Mouse (Mus musculus) stomach, embryonic 14.5 days (tissue): Measurements from ENCODE around the gene Nup107. TPM values are rescaled to one million over a fixed set of nuclear protein-coding genes. Genes with fewer than 3 reads are reported as not detected.

ENCODE experiments used
- ATAC-seq: fragments of 200-750 bp; cut with Nextera tagmentation; 2 replicates; pipeline ENCODE4 v1.8.0; 2017; ENCODE audit warnings: low read depth, moderate TSS enrichment; ENCODE audit not compliant: insufficient number of reproducible peaks, insufficient read depth, low FRiP score
- H3K27ac ChIP-seq: fragments of 300-500 bp; sonication (generic); 2 replicates; pipeline ENCODE4 v1.5.1; 2014; ENCODE audit warnings: mild to moderate bottlenecking, low read length, moderate library complexity, mixed read lengths
- H3K27me3 ChIP-seq: fragments of 300-500 bp; sonication (generic); 2 replicates; pipeline ENCODE4 v1.6.1; 2014; ENCODE audit warnings: low read length, control low read depth, mixed read lengths; ENCODE audit not compliant: control insufficient read depth, insufficient read depth
- H3K36me3 ChIP-seq: fragments of 300-500 bp; sonication (generic); 2 replicates; pipeline ENCODE4 v1.6.1; 2014; ENCODE audit warnings: mild to moderate bottlenecking, control low read depth, low read length, moderate library complexity, mixed read lengths; ENCODE audit not compliant: control insufficient read depth, insufficient read depth
- H3K4me1 ChIP-seq: fragments of 300-500 bp; sonication (generic); 2 replicates; pipeline ENCODE4 v1.6.1; 2014; ENCODE audit warnings: low read length, control low read depth, mixed read lengths; ENCODE audit not compliant: control insufficient read depth, insufficient read depth
- H3K4me2 ChIP-seq: fragments of 300-500 bp; sonication (generic); replicated peaks from 2 replicates; pipeline ENCODE4 v1.6.1; 2014; ENCODE audit warnings: low read depth, low read length, control low read depth
- H3K4me3 ChIP-seq: fragments of 300-500 bp; sonication (generic); 2 replicates; pipeline ENCODE4 v1.5.1; 2014; ENCODE audit warnings: low read depth, low read length, control low read depth
- H3K9ac ChIP-seq: fragments of 300-500 bp; sonication (generic); replicated peaks from 2 replicates; pipeline ENCODE4 v1.6.1; 2014; ENCODE audit warnings: low read depth, mild to moderate bottlenecking, control low read depth, low read length, moderate library complexity, mixed read lengths
- H3K9me3 ChIP-seq: fragments of 300-500 bp; sonication (generic); 2 replicates; pipeline ENCODE4 v1.6.1; 2016; ENCODE audit warnings: low read depth, low read length, control low read depth; ENCODE audit not compliant: control insufficient read depth
- whole genome bisulfite sequencing: fragments of 180-500 bp; shearing (Covaris S2); extraction: QIAGEN DNeasy Blood & Tissue Kit; methylation state at CpG from one replicate; pipeline ENCODE4 v1.1.7; 2014; 5-methylcytosine and 5-hydroxymethylcytosine counted together
- polyA plus RNA-seq: library from polyadenylated mRNA; unstranded; fragments of >200 nt; fragmentation: Nextera tagmentation; extraction: Ambion mirVana; gene quantifications from 2 replicates; pipeline ENCODE4 v1.2.1, GENCODE M21; 2014

The Nup107 gene
- polyA plus RNA-seq, 1 experiment from 2014 or later, result 61.7 TPM

DNA sequence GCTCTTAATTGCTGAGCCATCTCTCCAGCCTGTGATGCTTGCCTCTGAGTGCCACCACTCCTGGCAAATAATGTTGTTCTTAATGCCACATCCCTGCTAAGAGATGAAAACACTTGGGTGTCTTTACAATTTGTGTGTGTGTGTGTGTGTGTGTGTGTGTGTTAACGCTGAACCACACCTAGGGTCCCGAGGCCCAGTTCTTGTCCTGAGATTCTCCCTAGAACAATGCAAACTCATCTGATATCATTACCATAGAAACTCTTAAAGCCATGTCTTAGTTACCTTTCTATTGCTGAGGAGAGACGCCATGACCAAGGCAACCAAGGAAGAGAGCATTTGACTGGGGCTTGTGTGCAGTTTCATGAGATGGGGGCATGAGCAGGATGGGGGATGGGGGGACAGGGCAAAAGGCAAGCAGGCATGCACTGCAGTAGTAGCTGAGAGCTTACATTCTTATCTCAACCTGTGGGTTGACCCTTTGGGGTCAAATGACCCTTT, 78.4 kb downstream of the Nup107 start:
- no peaks in the 10 kb centered on the region for H3K9me3 ChIP-seq
- H3K4me3 ChIP-seq, result no peak overlapping the region
- H3K4me1 ChIP-seq, result no peaks in the 10 kb centered on the region
- no peak overlapping the region for H3K4me2 ChIP-seq
- ATAC-seq, result no peak
- whole genome bisulfite sequencing, result 73% methylated on average over 3 of the region's 3 CpGs
- no peaks in the 10 kb centered on the region for H3K27me3 ChIP-seq
- H3K27ac ChIP-seq, result no peak overlapping the region
- H3K9ac ChIP-seq, result no peak overlapping the region
- H3K36me3 ChIP-seq, result no peaks in the 10 kb centered on the region

DNA sequence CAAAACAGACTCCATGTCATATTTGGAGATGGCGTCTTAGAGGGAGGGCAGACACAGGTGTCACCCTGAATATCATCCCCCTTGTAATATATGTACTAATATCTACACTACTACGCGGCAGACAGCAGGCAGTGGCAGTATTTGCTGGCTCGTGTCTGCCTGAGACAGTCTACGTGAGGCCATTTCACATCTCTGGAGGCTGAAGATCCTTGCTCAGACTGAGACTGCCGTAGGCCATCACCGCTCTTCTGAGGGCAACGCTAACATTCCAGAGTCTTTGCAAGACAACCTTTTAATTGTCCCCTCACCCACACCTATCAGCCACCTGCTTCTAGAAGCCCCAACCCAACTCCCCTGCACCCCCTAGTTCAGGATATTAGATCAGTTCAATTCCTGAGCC, 79.0 kb downstream of the Nup107 start:
- Histone ChIP-seq H3K27me3 (no peaks in the 10 kb centered on the region), H3K4me2 (no peak overlapping the region), H3K36me3 (peaks cover 4% of the 10 kb centered on the region; the same call in 1 of the 2 replicates), H3K27ac (no peak overlapping the region), H3K4me1 (peaks cover 4% of the 10 kb centered on the region; the same call in 1 of the 2 replicates), H3K9ac (no peak overlapping the region), H3K9me3 (no peaks in the 10 kb centered on the region), H3K4me3 (no peak overlapping the region)
- 89% methylated on average over 8 of the region's 8 CpGs for WGBS
- ATAC-seq, result no peak

DNA sequence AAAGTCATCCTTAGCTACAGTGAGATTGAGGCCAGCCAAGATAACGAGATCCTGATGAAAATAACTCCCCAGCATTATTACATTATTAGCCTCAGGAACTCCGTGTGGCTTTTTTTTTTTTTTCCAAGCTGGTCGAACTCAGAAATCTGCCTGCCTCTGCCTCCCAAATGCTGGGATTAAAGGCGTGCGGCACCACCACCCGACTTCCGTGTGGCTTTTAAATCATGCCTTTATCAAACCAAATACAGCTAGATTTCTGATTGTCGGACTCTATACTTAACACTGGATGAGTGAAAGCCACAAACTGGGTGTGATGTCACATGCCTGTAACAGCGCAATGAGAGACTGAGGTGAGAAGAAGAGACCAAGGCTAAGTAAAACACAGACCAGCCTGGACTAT, 79.6 kb downstream of the Nup107 start:
- Histone ChIP-seq H3K4me2 (no peak overlapping the region), H3K9ac (no peak overlapping the region), H3K4me3 (no peak overlapping the region), H3K36me3 (peaks cover 4% of the 10 kb centered on the region; the same call in 1 of the 2 replicates), H3K9me3 (no peaks in the 10 kb centered on the region), H3K27me3 (no peaks in the 10 kb centered on the region), H3K4me1 (peaks cover 4% of the 10 kb centered on the region; the same call in 1 of the 2 replicates), H3K27ac (no peak overlapping the region)
- ATAC-seq, result no peak
- WGBS, result 92% methylated on average over 9 of the region's 9 CpGs

DNA sequence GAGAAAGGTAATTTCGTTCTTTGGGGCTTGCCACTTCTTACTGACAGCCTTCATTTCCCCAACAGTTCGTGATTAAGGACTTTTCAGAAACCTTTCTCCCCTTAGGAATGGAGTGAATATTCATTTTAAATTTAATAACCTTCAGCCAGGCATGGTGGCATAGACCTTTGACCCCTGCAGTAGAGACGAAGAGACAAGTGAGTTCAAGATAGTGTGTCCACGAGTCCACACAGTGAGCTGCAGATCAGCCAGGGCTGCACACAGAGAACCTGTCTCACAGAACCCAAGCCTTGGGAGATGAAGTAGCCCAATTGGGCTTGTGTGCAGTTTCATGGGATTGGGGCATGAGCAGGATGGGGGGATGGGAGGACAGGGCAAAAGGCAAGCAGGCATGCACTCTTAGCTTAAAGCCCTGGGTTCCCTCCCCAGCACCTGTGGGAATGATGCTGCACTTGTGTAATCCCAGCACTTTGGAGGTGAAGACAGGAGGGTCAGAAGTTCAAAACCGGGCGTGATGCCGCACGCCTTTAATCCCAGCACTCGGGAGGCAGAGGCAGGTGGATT, 80.2 kb downstream of the Nup107 start:
- 87% methylated on average over 9 of the region's 9 CpGs for WGBS
- no peak overlapping the region for H3K9ac ChIP-seq
- peaks cover 4% of the 10 kb centered on the region; the same call in 1 of the 2 replicates for H3K36me3 ChIP-seq
- H3K4me1 ChIP-seq, result peaks cover 4% of the 10 kb centered on the region; the same call in 1 of the 2 replicates
- no peak overlapping the region for H3K4me3 ChIP-seq
- no peak overlapping the region for H3K27ac ChIP-seq
- no peak overlapping the region for H3K4me2 ChIP-seq
- H3K27me3 ChIP-seq, result no peaks in the 10 kb centered on the region
- H3K9me3 ChIP-seq, result no peaks in the 10 kb centered on the region
- no peak for ATAC-seq

DNA sequence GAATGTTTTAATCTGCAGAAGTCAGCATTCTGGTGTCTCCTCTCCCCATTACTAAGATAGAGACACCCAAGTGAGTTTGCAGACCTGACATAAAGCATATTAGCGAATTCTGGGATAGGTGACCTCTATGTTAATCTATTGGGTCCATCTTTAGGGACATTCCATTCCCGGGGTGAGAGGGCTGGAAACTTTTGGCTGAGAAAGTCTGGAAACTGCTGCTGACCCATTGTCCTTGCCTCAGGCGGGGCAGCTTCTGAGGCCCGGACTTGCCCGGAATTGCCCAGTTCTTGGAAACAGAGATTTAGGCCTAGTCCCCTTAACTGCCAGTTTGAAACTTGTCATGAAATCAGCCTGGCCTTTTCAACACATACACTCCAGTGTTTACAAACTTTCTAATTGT, 81.1 kb downstream of the Nup107 start:
- H3K4me1 ChIP-seq, result peaks cover 4% of the 10 kb centered on the region; the same call in 1 of the 2 replicates
- no peak overlapping the region for H3K27ac ChIP-seq
- H3K36me3 ChIP-seq, result peaks cover 12% of the 10 kb centered on the region
- no peak for ATAC-seq
- WGBS, result 73% methylated on average over 5 of the region's 5 CpGs
- H3K9me3 ChIP-seq, result no peaks in the 10 kb centered on the region
- peak overlapping the region; percentile 81 for H3K4me3 ChIP-seq
- H3K9ac ChIP-seq, result 0 out of 2 replicates have a peak overlapping the region, but pooled peaks have one; percentile 45
- peak overlapping the region; percentile 55 for H3K4me2 ChIP-seq
- no peaks in the 10 kb centered on the region for H3K27me3 ChIP-seq

DNA sequence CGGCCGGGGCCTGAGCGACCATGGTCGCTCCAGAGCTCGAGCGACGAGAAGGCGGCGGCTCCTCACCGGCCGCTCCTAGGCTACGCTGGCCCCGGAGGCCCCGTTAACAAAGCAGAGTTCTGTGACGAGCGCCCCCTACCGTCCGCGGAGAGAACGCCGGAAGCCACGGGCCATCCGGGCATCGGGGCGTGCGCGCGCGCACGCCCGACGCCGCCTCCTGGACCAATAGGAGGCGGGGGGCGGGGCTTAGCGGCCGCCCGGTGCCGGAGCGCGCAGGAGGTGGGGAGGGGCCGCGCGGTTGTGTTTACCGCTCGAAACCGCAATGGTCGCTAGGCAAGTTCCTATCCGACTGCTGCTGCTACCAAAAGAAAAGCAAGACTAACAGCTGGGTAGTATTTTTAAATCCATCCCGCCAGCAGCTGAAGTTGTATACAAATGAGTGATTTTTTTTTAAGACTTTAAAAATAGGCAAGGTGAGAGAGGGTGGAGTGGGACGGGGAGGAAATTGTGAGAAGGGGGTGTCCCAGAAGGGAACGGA, 81.8 kb downstream of the Nup107 start, which contains the start of gene Mdm2:
Gene Mdm2 (minus strand): TSS at position 155 of the 538 bp plus-strand sequence.
- peak; percentile 94 for ATAC-seq
- peak within 1 kb of the TSS; percentile 99 for H3K9ac ChIP-seq
- peaks cover 12% of the 10 kb centered on the region for H3K36me3 ChIP-seq
- peak within 1 kb of the TSS; percentile 98 for H3K27ac ChIP-seq
- peak within 1 kb of the TSS; percentile 81 for H3K4me3 ChIP-seq
- peaks cover 4% of the 10 kb centered on the region; the same call in 1 of the 2 replicates for H3K4me1 ChIP-seq
- H3K9me3 ChIP-seq, result no peaks in the 10 kb centered on the region
- peak within 1 kb of the TSS; percentile 70 for H3K4me2 ChIP-seq
- H3K27me3 ChIP-seq, result no peaks in the 10 kb centered on the region
- WGBS, result under 1% methylated on average over 52 of the region's 52 CpGs

DNA sequence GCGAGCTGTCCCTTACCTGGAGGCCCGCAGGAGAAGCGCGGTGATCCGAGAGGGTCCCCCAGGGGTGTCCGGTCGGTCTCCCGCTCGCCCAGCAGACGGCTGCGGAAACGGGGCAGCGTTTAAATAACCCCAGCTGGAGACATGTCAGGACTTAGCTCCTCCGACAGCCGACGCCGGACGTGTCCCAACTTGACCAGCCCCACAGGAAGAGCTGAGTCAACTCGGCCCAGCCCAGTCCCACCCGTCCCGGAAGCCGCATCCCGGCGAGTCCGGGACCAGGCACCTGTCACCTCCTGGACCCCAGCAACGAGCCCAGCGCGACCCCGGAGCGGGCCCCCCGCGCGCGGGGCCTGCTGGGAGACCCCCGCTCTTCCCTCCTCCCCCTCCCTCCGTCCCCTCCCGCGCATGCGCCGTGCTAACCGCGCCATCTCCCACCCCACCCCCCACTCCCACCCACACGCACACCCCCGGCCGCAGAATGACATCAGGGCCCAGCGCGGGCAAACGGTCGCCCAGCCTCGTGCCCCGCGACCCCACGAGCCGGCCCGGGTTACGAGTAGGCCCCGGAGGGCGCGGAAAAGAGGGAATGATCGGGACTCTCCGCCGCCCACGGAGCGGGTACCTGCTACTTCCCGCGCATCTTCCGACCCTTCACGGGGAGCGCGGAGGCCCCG, 82.4 kb downstream of the Nup107 start:
- ATAC-seq, result peak; percentile 76

DNA sequence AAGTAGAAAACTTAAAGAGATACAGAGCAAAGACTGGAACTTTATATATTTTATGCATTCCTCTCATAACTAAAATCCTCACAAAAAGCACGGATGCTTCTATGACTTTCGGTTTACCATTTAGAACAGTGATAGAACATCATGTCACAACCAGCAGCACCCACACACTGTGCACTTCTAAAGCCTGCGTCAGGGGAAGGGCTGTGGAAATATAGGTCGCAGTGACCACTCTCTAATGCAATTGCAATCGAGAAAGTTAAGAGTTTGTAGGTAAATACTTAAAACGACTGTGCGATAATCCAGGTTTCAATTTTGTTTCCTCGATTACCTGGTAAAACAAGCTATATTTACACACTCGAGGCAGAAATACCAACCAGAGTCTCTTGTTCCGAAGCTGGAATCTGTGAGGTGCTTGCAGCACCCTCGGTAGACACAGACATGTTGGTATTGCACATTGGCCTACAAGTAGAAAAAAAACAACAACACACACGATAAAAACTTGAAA, 83.1 kb downstream of the Nup107 start:
- 39% methylated on average over 12 of the region's 12 CpGs for WGBS
- Histone ChIP-seq H3K4me1 (peaks cover 4% of the 10 kb centered on the region; the same call in 1 of the 2 replicates), H3K36me3 (peaks cover 19% of the 10 kb centered on the region), H3K9me3 (no peaks in the 10 kb centered on the region), H3K4me3 (peak overlapping the region; percentile 81), H3K27me3 (no peaks in the 10 kb centered on the region), H3K27ac (peak overlapping the region; percentile 98; the same call in 1 of the 2 replicates), H3K9ac (peak overlapping the region; percentile 99), H3K4me2 (peak overlapping the region; percentile 70)
- no peak for ATAC-seq

More for the DNA sequence above, 82.4 kb downstream of the Nup107 start:
- peaks cover 4% of the 10 kb centered on the region; the same call in 1 of the 2 replicates for H3K4me1 ChIP-seq
- peak overlapping the region; percentile 70 for H3K4me2 ChIP-seq
- peak overlapping the region; percentile 81 for H3K4me3 ChIP-seq
- no peaks in the 10 kb centered on the region for H3K27me3 ChIP-seq
- H3K9me3 ChIP-seq, result no peaks in the 10 kb centered on the region
- peak overlapping the region; percentile 98 for H3K27ac ChIP-seq
- H3K9ac ChIP-seq, result peak overlapping the region; percentile 99
- peaks cover 17% of the 10 kb centered on the region for H3K36me3 ChIP-seq
- under 1% methylated on average over 61 of the region's 71 CpGs for WGBS
